Mouse (Mus musculus) brain, adult 2 months (tissue): ENCODE results near the gene Spint4.

Experiments used
- DNase-seq: peaks from one replicate; pipeline ENCODE4 v3.0.0; 2011; ENCODE audit warnings: low read depth, low spot score

The Spint4 gene

GRCm38 (mm10) chr2:164731719-164732118 lies 33.4 kb downstream of the Spint4 start:
- DNase-seq: no peak

GRCm38 (mm10) chr2:164733259-164733658 lies 35.0 kb downstream of the Spint4 start:
- DNase-seq: no peak

- no peak for DNase-seq
These were observed 36.5 kb downstream of the Spint4 start for GRCm38 (mm10) chr2:164734839-164735238.

- peak; percentile 26 for DNase-seq
These were observed 37.1 kb downstream of the Spint4 start for GRCm38 (mm10) chr2:164735446-164735845.

- no peak for DNase-seq
These were observed 39.2 kb downstream of the Spint4 start for GRCm38 (mm10) chr2:164737377-164738090.

GRCm38 (mm10) chr2:164739876-164740275 lies 41.6 kb downstream of the Spint4 start:
- DNase-seq: peak; percentile 36

- DNase-seq: no peak
These were observed 46.7 kb downstream of the Spint4 start for GRCm38 (mm10) chr2:164744987-164745386.

- DNase-seq: peak; percentile 95
These were observed 47.7 kb downstream of the Spint4 start, which contains the start of the genes Wfdc3 and Dnttip1 for GRCm38 (mm10) chr2:164745843-164746479. Gene Wfdc3 (minus strand): TSS chr2:164745931. Gene Dnttip1 (plus strand): TSS chr2:164745983.

GRCm38 (mm10) chr2:164746693-164747092 lies 48.4 kb downstream of the Spint4 start:
- DNase-seq: no peak

- DNase-seq: no peak
These were observed 49.9 kb downstream of the Spint4 start for GRCm38 (mm10) chr2:164748191-164748590.

- peak; percentile 48 for DNase-seq
These were observed 50.7 kb downstream of the Spint4 start for GRCm38 (mm10) chr2:164748991-164749390.
